Mouse (Mus musculus): ENCODE results near the gene Hspe1. TPM values are rescaled to one million over a fixed set of nuclear protein-coding genes. Genes with fewer than 3 reads are reported as not detected.

Gene Hspe1
- total RNA-seq, 2 experiments from 2014 or later = 111 to 118 TPM

- no peak for DNase-seq
Measured at GRCm38 (mm10) chr1:55135846-55136245, 47.9 kb downstream of the Hspe1 start.

Other genes with a start within 250 kb of the Hspe1 start
- gene Ankrd44, start 161.7 kb upstream of the Hspe1 start, total RNA-seq (2021) = 10 to 100 TPM; 13.5 to 16.5 TPM
- 100 to 1,000 TPM; 159 to 160 TPM for gene Sf3b1, start 60.7 kb upstream of the Hspe1 start, total RNA-seq (2021)
- gene Coq10b, start 35.4 kb upstream of the Hspe1 start, total RNA-seq (2021) = 10 to 100 TPM; 19.7 to 21.2 TPM
- 100 to 1,000 TPM; 189 to 190 TPM for gene Hspd1, start 111 bp downstream of the Hspe1 start, total RNA-seq (2021)
- gene Mob4, start 43.1 kb downstream of the Hspe1 start, total RNA-seq (2021) = 10 to 100 TPM; 54.6 to 62.5 TPM
- gene Rftn2, start 138.7 kb downstream of the Hspe1 start, total RNA-seq (2021) = 10 to 100 TPM; 31.8 to 34.1 TPM
- gene Mars2, start 149.0 kb downstream of the Hspe1 start, total RNA-seq (2021) = 1 to 10 TPM; 9.6 to 10.0 TPM

Data from layer of hippocampus, postnatal 36 days (tissue).